Mouse (Mus musculus): Measurements from ENCODE around the gene Supt6.

DNA sequence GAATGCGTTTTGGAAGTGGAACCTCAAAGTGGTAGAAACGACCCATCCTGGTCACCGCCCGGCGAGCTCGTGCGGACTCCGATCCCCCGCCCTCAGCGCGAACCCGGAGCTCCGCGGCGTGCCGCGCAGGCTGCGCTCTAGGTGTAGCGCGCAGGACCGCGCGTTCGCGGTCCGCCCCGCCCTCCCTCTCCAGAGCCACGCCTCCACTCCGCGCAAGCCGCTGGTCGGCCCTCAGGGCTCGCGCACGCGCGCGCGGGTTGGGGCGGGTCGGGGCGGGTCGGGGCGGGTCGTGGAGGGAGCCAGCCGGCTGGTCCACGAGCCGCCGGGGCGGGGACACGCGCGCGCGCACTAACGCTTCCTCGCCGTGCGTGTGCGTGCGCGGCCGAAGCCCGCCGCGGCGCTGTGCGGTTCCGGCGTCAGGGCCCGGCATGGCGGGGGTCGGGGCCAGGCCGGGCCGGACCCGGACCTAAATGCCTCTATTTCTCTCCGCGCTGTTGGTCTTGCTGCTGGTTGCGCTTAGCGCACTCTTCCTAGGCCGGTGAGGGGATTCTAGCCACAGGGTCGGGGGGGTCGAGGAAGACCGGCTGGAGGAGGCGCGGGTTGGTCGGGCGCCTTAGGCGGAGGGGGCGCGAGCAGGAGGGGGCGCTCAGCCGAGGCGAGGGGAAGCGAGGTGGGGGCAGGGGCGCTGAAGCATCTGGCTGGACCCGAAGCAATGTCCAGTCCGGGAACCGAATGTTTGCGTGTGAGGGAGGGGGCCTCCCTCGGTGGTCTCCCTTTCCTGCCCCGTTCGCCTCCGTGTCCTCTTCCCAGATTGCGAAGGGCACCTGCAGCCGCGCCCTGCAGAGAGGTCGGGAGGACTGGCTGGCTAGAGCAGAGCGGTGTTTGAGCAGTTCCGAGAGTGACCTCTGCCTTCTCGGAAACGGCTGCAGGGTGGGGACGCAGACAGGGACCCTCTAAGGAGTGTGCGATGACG, 15.9 kb upstream of the Supt6 start, which contains the start of gene 2610507B11Rik:
- no peak for TF ChIP-seq CTCF (IDR thresholded peaks at IDR 0.05; ENCODE audit: low read depth, low read length)
- TF ChIP-seq POLR2A (IDR thresholded peaks at IDR 0.05; ENCODE audit: extremely low read depth, insufficient read depth, low read length), result peak; percentile 74; the same call in 1 of the 2 replicates

Measured in liver, adult 2 months (tissue).